Mouse (Mus musculus) bone marrow macrophage, adult 2 months (primary cell): ENCODE data around the gene Gm12216. TPM values are rescaled to one million over a fixed set of nuclear protein-coding genes. Genes with fewer than 3 reads are reported as not detected.

ENCODE experiments used
- H3K27ac ChIP-seq: 2 replicates; pipeline ENCODE4 v1.5.1; 2012; ENCODE audit warnings: low read depth, low read length; ENCODE audit not compliant: insufficient read depth
- H3K4me1 ChIP-seq: 2 replicates; pipeline ENCODE4 v1.6.1; 2012; ENCODE audit warnings: low read length; ENCODE audit not compliant: control insufficient read depth, insufficient read depth
- H3K4me3 ChIP-seq: 2 replicates; pipeline ENCODE4 v1.5.1; 2012; ENCODE audit warnings: mild to moderate bottlenecking, low read length, moderate library complexity; ENCODE audit not compliant: insufficient read depth
- CTCF ChIP-seq: IDR thresholded peaks from 2 replicates; pipeline ENCODE4 v1.5.1; 2012; ENCODE audit warnings: low read depth, mild to moderate bottlenecking, low read length, moderate library complexity
- POLR2A ChIP-seq: IDR thresholded peaks from 2 replicates; pipeline ENCODE4 v1.6.1; 2012; ENCODE audit warnings: mild to moderate bottlenecking, low read depth, low read length, borderline replicate concordance
- polyA plus RNA-seq: library from polyadenylated mRNA; stranded (reverse); fragments of >200 nt; gene quantifications from 2 replicates; pipeline ENCODE4 v1.2.4, GENCODE M21; 2012; ENCODE audit not compliant: missing spikeins, insufficient read depth, insufficient read length

Gene Gm12216
- polyA plus RNA-seq, 1 experiment, result 1.7 TPM

DNA sequence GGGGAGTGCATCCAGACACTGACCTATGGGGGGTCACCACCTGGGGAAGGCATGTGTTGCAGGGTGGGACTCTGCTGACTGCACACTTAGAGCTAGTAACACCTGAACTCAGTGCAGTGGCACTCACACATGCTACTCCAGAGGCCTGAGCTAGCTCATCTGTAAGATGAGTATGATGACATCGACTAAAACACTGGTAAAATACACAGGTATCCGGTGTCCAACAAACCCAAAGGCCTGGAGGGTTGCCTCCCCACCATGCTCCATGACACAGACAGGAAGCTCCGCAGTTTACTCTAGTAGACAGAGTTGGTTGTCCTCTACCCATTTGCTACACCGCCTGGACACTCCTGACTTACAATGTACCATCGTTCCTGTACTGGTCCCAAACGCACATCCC lies 39.5 kb downstream of the Gm12216 start:
- TF ChIP-seq POLR2A (no peak), CTCF (no peak)
- peaks cover 24% of the 10 kb centered on the region for H3K4me1 ChIP-seq
- H3K27ac ChIP-seq, result no peak overlapping the region
- H3K4me3 ChIP-seq, result no peak overlapping the region

DNA sequence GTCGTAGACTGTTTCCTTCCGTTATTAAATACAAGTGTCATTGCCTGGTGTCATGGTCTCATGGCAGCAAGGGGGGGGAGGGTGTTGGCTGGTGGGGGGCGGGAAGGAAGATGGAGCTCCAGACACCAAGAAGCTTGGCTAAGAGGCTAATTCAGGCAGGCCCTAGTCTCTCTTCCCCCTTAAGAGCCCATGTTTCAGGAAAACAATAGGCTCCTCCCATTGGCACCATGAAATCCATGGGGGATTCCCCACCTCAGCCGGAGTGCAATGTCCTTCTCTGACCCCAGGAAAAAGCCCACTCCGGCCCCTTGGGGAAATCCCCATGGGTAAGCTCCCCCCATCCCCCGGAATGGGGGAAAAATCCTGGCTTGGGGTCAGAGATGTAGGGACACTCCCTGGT lies 40.3 kb downstream of the Gm12216 start:
- peaks cover 24% of the 10 kb centered on the region for H3K4me1 ChIP-seq
- no peak overlapping the region for H3K27ac ChIP-seq
- TF ChIP-seq CTCF (no peak), POLR2A (no peak)
- no peak overlapping the region for H3K4me3 ChIP-seq

DNA sequence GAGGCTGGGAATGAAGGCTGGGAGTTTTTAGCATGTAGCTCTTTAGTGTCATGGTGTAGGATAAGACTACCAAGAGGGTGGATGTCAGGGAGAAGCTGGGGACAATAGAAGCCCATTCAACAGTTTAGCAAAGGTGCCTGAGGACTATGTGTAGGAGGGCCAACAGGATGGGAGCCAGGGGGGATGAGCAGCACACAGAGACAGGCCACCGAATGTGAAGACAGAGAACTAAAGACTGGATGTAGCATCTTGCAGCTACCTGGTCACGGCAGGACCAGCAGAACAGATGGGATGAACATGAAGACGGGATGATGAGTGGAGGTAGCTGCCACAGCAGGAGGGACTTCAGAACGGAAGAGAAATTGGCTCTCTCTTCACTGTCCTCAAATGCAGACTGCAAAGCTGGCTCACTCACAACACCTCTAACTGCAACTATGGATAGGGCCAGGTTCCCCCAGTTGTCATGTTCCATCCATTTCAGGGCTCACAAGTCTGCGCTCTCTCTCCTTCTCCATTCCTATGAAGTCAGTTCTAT lies 42.1 kb downstream of the Gm12216 start:
- H3K4me3 ChIP-seq, result no peak overlapping the region
- no peak overlapping the region for H3K27ac ChIP-seq
- H3K4me1 ChIP-seq, result peaks cover 21% of the 10 kb centered on the region
- no peak for TF ChIP-seq POLR2A
- no peak for TF ChIP-seq CTCF

DNA sequence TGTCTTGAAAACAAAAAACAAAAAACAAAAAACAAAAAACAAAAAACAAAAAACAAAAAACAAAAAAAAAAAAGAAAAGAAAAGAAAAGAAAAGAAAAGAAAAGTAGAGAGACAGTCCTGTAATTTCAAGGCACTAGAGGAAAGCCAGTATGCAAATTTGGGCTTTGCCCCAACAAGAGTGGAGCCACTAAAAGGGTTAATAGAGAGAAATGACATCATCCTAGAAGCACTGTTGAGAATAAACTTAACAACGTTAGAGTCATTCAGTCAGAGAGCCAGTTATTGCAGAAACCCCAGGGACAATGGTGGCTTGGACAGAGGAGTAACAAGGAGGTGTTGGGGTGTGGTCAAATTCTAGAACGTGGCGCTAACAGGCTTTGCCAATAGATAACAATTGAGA lies 44.2 kb downstream of the Gm12216 start:
- TF ChIP-seq POLR2A (no peak), CTCF (no peak)
- H3K4me3 ChIP-seq, result no peak overlapping the region
- peaks cover 16% of the 10 kb centered on the region for H3K4me1 ChIP-seq
- H3K27ac ChIP-seq, result no peak overlapping the region

DNA sequence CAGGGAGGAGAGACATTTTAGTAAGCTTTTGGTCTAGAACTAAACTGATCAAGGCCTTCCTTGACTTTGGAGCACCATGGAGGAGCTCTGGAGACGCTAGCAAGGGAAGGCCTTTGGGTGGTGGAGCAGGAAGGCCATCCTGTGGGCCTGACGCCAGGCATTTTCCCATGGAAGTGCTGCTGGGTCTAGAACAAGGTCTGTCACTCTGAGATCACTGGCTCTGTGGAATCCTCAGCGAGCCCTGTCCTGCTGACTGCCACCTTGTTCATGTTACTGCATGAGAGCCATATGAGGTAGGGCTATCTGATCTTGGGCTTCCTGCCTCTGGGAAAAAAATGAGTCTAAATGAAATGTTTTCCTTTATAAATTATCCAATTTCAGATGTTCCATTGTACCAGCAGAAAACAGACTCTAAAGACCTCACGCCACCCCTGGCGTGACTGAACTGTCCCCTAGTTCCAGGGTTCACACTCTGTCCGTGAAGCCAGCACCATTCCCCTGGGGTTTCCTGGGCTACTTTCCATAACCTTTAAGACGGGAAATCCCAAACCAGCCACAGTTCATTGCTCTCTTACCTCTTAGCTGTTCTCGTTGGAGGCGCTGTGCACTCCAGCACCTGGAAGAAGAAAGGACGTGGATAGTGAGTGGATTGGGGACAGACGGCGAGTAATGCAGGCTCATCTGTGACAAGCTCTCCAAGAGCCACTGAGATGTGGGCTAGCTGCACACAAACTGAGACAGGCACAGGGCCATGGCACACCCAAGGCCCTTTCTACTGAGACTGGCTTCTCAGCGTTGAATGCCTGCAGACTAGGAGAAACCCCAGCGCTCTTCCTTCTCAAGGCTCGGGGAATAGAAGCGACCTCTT lies 45.8 kb downstream of the Gm12216 start:
- H3K4me3 ChIP-seq, result no peak overlapping the region
- peaks cover 17% of the 10 kb centered on the region for H3K4me1 ChIP-seq
- TF ChIP-seq CTCF, result no peak
- TF ChIP-seq POLR2A, result no peak
- no peak overlapping the region for H3K27ac ChIP-seq

DNA sequence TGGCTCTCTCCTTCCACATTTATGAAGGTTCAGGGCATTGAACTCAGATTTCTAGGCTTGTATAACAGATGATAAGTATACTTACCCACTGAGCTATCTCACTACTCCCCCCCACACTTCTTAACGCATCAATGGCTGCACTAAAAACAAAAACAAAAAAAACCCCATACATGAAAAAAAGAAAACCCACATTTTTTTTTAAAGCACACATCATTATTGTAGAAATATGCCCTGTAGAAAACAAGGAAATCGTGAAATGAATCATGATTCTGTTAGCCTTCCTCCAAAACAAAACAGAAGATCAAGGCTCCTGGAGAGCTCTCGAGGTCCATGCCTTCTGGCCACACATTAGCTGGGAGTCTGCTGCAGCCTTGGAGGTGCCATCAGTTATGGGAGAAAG lies 47.7 kb downstream of the Gm12216 start:
- TF ChIP-seq POLR2A (no peak), CTCF (no peak)
- no peak overlapping the region for H3K27ac ChIP-seq
- peaks cover 11% of the 10 kb centered on the region for H3K4me1 ChIP-seq
- no peak overlapping the region for H3K4me3 ChIP-seq

DNA sequence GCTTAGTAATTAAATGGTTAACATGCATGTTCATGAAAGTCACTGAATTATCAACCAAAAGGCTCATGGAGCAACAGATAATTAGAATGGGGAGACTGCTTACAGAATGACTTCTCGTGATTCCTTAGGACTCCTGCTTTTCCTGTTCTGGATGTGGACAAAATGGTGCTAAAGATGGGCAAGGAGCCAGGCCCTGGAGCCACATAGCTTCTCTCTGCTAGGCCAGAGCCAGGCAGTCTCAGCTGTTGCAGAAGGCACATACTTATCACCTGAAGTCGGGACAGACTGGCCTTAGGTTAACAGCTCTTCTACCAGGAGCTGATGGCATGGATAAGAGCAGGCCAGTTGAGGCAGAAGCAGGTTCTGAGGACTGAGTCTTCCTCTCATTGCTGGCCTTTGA lies 48.3 kb downstream of the Gm12216 start:
- Histone ChIP-seq H3K4me1 (peaks cover 17% of the 10 kb centered on the region), H3K27ac (no peak overlapping the region)
- TF ChIP-seq CTCF (no peak), POLR2A (no peak)

DNA sequence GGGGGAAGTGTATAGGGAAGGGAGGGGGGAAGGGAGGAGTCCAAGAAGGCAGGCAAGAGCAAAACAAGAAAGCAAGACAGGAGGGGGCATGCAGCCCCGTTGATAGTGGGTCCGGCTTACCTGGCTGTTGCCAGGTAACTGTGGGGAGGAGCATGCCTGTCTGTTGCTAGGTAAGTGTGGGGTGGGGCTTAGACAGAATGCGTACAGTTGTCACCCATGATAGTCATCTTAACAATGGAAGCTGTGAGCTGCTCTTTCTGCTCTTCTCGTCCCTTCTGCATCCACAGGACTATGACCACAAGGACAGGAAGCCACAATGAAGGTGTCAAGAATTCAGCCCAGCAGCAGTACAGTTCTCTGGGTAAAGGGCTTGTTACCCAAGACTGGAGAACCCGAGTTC lies 48.9 kb downstream of the Gm12216 start:
- no peak overlapping the region for H3K27ac ChIP-seq
- H3K4me1 ChIP-seq, result peaks cover 20% of the 10 kb centered on the region
- TF ChIP-seq POLR2A (no peak), CTCF (no peak)
- H3K4me3 ChIP-seq, result no peak overlapping the region

More for the DNA sequence above, 48.3 kb downstream of the Gm12216 start:
- no peak overlapping the region for H3K4me3 ChIP-seq

DNA sequence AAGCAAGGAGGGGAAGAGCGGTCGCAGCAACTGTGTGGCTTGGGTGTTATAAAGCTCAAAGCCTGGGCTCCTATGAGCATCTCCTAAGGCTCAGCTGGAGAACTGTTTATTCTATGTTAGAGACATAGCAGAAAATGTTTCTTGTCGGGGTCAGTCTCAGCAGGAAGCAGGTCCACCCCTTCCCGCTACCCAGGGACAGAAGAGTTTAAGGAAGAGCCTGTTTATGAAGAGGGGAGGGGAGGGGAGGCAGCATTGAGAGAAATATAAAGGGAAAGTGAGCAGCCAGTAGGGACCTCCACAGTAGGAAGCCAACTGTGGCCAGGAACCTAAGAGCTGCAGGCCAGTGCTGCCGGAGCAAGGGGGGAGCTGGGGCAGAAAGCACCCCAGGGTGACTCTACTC lies 49.7 kb downstream of the Gm12216 start:
- no peak overlapping the region for H3K27ac ChIP-seq
- H3K4me1 ChIP-seq, result peaks cover 17% of the 10 kb centered on the region
- no peak overlapping the region for H3K4me3 ChIP-seq
- TF ChIP-seq POLR2A, result no peak
- no peak for TF ChIP-seq CTCF

DNA sequence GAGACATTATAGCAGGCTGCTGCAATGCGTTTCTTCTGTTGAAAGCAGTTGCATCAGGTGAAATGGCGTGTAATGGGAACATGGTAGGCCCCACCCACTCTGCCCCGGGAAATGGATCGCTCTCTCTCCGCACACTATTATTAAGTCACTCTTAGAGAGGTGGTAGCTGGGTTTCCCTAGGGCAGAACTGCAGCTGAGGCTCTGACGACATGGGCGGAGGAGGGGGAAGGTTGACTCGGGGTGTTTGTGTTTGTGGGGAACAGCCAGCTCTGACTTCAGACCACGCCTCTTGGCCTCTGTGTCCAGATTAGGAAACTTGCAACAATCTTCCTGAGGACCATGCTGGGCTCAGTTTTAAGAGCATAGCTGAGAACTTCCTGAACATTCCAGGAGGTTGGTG lies 53.3 kb downstream of the Gm12216 start:
- Histone ChIP-seq H3K4me1 (peaks cover 26% of the 10 kb centered on the region), H3K4me3 (no peak overlapping the region), H3K27ac (no peak overlapping the region)
- TF ChIP-seq POLR2A (no peak), CTCF (no peak)
